Mouse (Mus musculus) limb, embryonic 13.5 days (tissue): ENCODE results near the gene Ccnj. TPM values are rescaled to one million over a fixed set of nuclear protein-coding genes. Genes with fewer than 3 reads are reported as not detected.

ENCODE experiments used
- microRNA-seq: library from miRNA; unstranded; fragments of <30 nt; microRNA quantifications from one replicate; pipeline ENCODE4, GENCODE M21; 2016
- polyA plus RNA-seq: library from polyadenylated mRNA; unstranded; fragments of >200 nt; fragmentation: Nextera tagmentation; extraction: Ambion mirVana; gene quantifications from 2 replicates; pipeline ENCODE4 v1.2.1, GENCODE M21; 2015

Gene Ccnj
- polyA plus RNA-seq, 1 experiment from 2014 or later = 17.7 TPM

Small RNAs within 50 kb of the gene (microRNA-seq; reads per million reads assigned to microRNA genes)
- gene Mir8092 = not detected

Other genes starting within 250 kb of the Ccnj start
- 80.7 and 82.5 TPM in 2 replicates for gene Aldh18a1, start 242.8 kb upstream of the Ccnj start, polyA plus RNA-seq
- gene Tctn3, start 219.0 kb upstream of the Ccnj start, polyA plus RNA-seq = 13.4 and 14.6 TPM in 2 replicates
- 5.5 and 7.0 TPM in 2 replicates for gene Entpd1, start 218.9 kb upstream of the Ccnj start, polyA plus RNA-seq
- 0.22 and 0.25 TPM in 2 replicates for gene Cc2d2b, start 82.5 kb upstream of the Ccnj start, polyA plus RNA-seq
- 9.9 and 10.2 TPM in 2 replicates for gene Zfp518a, start 63.4 kb downstream of the Ccnj start, polyA plus RNA-seq
- gene Blnk, start 163.3 kb downstream of the Ccnj start, polyA plus RNA-seq = 0.51 and 0.66 TPM in 2 replicates
- gene Dntt, start 198.0 kb downstream of the Ccnj start, polyA plus RNA-seq = not detected in 2 replicates
- not detected in 2 replicates for gene Opalin, start 245.8 kb downstream of the Ccnj start, polyA plus RNA-seq